Mouse (Mus musculus) midbrain, embryonic 15.5 days (tissue): ENCODE measurements around the gene Uba5. TPM values are rescaled to one million over a fixed set of nuclear protein-coding genes. Genes with fewer than 3 reads are reported as not detected.

Experiments used
- ATAC-seq: fragments of 200-750 bp; cut with Nextera tagmentation; replicated peaks from 2 replicates; pipeline ENCODE4 v1.8.0; 2017; ENCODE audit warnings: moderate TSS enrichment
- H3K27ac ChIP-seq: fragments of 300-500 bp; sonication (generic); 2 replicates; pipeline ENCODE4 v1.5.1; 2015; ENCODE audit warnings: mild to moderate bottlenecking, inconsistent platforms
- H3K27me3 ChIP-seq: fragments of 300-500 bp; sonication (generic); replicated peaks from 2 replicates; pipeline ENCODE4 v1.6.1; 2015; ENCODE audit warnings: inconsistent platforms
- H3K36me3 ChIP-seq: fragments of 300-500 bp; sonication (generic); replicated peaks from 2 replicates; pipeline ENCODE4 v1.6.1; 2015; ENCODE audit warnings: inconsistent platforms
- H3K4me1 ChIP-seq: fragments of 300-500 bp; sonication (generic); 2 replicates; pipeline ENCODE4 v1.6.1; 2015; ENCODE audit warnings: inconsistent platforms
- H3K4me2 ChIP-seq: fragments of 300-500 bp; sonication (generic); 2 replicates; pipeline ENCODE4 v1.6.1; 2015; ENCODE audit warnings: inconsistent platforms, mild to moderate bottlenecking, moderate library complexity
- H3K4me3 ChIP-seq: fragments of 300-500 bp; sonication (generic); 2 replicates; pipeline ENCODE4 v1.5.1; 2015; ENCODE audit warnings: mild to moderate bottlenecking, inconsistent platforms
- H3K9ac ChIP-seq: fragments of 300-500 bp; sonication (generic); 2 replicates; pipeline ENCODE4 v1.6.1; 2015; ENCODE audit warnings: mild to moderate bottlenecking, inconsistent platforms
- H3K9me3 ChIP-seq: fragments of 300-500 bp; sonication (generic); 2 replicates; pipeline ENCODE4 v1.6.1; 2016; ENCODE audit warnings: inconsistent platforms
- WGBS: fragments of 180-500 bp; shearing (Covaris S2); methylation state at CpG from one replicate; pipeline ENCODE4 v1.1.7; 2015; ENCODE audit warnings: mixed read lengths; 5-methylcytosine and 5-hydroxymethylcytosine counted together
- polyA plus RNA-seq: library from polyadenylated mRNA; unstranded; fragments of >200 nt; fragmentation: Nextera tagmentation; extraction: Ambion mirVana; gene quantifications from 2 replicates; pipeline ENCODE4 v1.2.1, GENCODE M21; 2015

Gene Uba5
- polyA plus RNA-seq = 69.6 TPM in 2 replicates

DNA sequence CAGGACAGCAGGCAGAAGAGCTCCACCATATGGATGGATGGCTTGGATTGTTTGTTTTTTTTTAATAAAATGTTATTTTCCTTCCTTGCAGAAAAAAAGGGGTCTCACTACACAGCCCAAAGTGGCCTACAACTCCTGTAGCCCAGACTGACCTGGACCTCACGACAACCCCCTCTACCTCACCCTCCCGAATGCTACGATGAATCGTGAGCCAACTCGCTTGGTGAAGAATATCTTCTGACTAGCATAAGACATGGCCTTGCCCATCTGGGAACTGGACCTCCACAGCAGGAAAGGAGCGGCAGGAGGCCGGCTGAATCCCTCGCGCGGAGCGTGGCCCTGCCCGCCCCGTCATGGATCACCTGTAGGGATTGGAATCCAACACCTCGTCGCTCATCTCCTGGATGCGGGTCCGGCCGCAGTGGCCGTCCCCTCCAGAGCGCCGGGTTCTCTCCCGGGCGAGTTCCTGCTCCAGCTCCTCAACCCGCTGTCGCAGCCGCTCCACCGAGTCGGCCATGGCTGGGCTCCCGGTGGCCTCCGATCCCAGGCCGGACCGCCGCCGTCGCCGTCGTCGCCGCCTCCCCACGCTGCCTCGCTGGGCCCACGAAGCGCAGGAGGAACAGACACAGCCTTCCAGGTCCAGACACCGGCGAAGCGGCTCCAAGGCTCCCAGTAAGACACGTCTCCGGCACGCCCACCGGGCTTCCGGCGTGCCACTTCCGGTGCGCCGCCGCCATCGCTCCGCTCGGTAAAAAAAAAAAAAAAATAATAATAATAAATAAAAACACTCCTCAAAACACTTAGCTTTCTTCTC lies at the start of gene Uba5:
TSS of gene Uba5 (minus strand) at position 705 of the 814 bp plus-strand sequence.
- Histone ChIP-seq H3K9me3 (no peaks in the 10 kb centered on the region), H3K4me3 (peak within 1 kb of the TSS; percentile 98), H3K27ac (peak within 1 kb of the TSS; percentile 80), H3K4me2 (peak within 1 kb of the TSS; percentile 91), H3K27me3 (no peaks in the 10 kb centered on the region), H3K9ac (peak within 1 kb of the TSS; percentile 96), H3K36me3 (peaks cover 17% of the 10 kb centered on the region; the same call in 1 of the 2 replicates), H3K4me1 (peaks cover 25% of the 10 kb centered on the region)
- ATAC-seq = peak; percentile 89
- WGBS = under 1% methylated on average over 59 of the region's 59 CpGs

DNA sequence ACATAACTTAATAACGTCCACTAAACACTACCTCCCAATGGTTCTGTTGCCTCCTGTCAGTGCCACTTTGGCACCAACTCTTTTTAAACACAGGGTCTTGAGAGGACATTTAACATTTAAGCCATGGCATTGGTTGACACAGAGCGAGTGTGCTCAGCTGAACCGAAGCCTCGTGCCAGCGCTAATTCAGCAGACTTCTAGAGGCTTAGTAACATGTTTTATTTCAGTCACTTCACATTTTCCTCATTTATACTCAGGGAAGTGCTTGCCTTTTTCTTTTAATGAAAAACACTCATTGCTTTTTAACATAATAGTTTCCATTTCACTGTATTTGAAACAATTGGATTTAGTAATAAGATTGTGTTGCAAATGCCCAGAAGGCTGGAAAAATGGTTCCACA lies 46.2 kb upstream of the Uba5 start:
- H3K4me1 ChIP-seq = no peaks in the 10 kb centered on the region
- 84% methylated on average over 5 of the region's 5 CpGs for whole genome bisulfite sequencing
- H3K27me3 ChIP-seq = no peaks in the 10 kb centered on the region
- H3K36me3 ChIP-seq = no peaks in the 10 kb centered on the region
- no peak overlapping the region for H3K9ac ChIP-seq
- no peak overlapping the region for H3K27ac ChIP-seq
- H3K9me3 ChIP-seq = peaks cover 3% of the 10 kb centered on the region; the same call in 1 of the 2 replicates
- ATAC-seq = no peak
- no peak overlapping the region for H3K4me3 ChIP-seq
- no peak overlapping the region for H3K4me2 ChIP-seq

DNA sequence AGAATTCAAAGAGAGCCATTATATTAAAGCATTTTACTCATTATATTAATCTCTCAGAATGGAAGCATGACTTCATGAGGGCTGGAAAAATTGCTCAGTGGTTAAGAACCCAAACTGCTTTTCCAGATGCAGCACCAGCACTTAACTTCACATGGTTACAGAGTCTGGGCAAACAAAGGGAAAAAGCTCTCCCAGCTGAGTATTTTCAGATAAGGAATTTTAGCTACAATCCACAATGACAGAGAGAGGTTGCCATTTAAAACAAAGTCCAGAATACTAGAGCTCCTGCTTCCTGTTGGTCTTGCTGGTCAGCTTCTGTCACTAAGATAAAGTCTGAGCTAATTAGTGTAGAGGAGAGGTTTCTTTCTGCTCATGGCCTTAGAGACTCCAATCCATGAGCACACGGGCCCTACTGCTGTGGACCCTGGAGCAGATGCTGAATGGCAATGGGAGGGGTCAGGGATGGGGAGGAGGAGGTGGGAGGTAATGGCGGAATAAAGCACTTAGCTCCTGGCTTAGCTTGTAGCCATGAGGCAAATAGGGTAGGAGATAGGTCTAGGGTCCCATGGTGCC lies 45.7 kb upstream of the Uba5 start:
- WGBS = 68% methylated on average over 2 of the region's 2 CpGs

DNA sequence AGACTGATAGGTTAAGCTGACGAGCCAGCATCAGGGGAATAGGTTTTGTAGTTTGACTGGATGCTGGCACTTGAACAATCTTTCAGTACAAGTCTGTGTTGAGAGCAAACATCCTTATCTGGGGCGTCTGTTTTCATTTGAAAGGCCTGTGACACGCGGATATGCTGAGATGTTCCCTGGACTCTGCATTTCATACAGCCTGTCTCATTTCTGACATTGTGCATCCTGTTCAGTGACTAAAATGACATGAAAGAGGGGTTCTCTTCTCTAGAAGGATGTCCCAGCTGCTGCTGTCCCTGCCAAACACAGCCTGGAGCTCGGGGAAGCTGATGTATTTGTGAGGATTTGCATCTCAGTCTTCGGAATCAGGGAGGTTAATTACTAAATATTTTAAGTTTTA lies 44.5 kb upstream of the Uba5 start:
- WGBS = 80% methylated on average over 6 of the region's 6 CpGs

More for the DNA sequence above, 45.7 kb upstream of the Uba5 start:
- peaks cover 3% of the 10 kb centered on the region; the same call in 1 of the 2 replicates for H3K9me3 ChIP-seq
- H3K4me1 ChIP-seq = no peaks in the 10 kb centered on the region
- no peak overlapping the region for H3K4me2 ChIP-seq
- ATAC-seq = no peak
- no peaks in the 10 kb centered on the region for H3K27me3 ChIP-seq
- no peaks in the 10 kb centered on the region for H3K36me3 ChIP-seq
- no peak overlapping the region for H3K4me3 ChIP-seq
- no peak overlapping the region for H3K9ac ChIP-seq
- no peak overlapping the region for H3K27ac ChIP-seq

DNA sequence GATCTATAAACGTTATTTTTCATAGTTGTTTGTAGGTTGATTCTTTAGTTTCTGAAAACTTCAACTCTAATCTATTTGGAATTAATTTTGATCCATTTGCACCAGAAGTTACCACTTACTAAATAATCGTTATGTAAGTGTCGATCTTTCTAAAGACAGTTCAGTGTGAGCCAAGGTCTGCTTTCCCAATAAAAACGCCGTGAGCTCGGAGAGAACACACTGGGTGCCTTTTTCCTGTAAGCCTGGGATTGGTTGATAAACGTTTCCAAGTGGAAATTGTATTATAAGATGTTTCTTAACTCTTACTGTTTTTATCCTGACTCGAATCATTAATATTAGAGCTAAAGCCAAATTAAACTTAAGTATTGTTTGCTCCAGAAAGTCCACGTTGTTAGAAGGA lies 44.0 kb upstream of the Uba5 start:
- Histone ChIP-seq H3K36me3 (no peaks in the 10 kb centered on the region), H3K27ac (no peak overlapping the region), H3K4me1 (no peaks in the 10 kb centered on the region), H3K4me2 (no peak overlapping the region), H3K9ac (no peak overlapping the region), H3K27me3 (no peaks in the 10 kb centered on the region), H3K4me3 (no peak overlapping the region), H3K9me3 (peaks cover 1% of the 10 kb centered on the region; the same call in 1 of the 2 replicates)
- 87% methylated on average over 9 of the region's 9 CpGs for WGBS
- no peak for ATAC-seq

More for the DNA sequence above, 44.5 kb upstream of the Uba5 start:
- no peak for ATAC-seq
- Histone ChIP-seq H3K36me3 (no peaks in the 10 kb centered on the region), H3K4me2 (no peak overlapping the region), H3K4me3 (no peak overlapping the region), H3K4me1 (no peaks in the 10 kb centered on the region), H3K27ac (no peak overlapping the region), H3K9ac (no peak overlapping the region), H3K27me3 (no peaks in the 10 kb centered on the region), H3K9me3 (peaks cover 3% of the 10 kb centered on the region; the same call in 1 of the 2 replicates)

DNA sequence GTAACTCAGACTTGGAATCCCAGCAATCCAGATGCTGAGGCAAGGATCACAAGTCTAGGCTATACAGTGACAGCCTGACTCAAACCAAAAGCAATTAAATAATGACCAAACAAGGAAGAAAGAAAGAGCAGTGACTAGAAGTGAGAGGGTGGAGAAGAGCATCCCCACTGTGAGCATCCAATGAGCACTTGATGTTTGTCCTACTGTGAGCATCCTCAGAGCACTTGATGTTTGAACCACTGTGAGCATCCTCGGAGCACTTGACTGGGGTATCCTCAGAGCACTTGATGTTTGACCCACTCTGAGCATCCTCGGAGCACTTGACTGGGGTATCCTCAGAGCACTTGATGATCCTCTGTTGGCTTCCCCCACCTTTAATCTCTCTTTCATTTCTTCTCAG lies 42.1 kb upstream of the Uba5 start:
- no peak overlapping the region for H3K27ac ChIP-seq
- no peaks in the 10 kb centered on the region for H3K36me3 ChIP-seq
- no peak for ATAC-seq
- 86% methylated on average over 2 of the region's 2 CpGs for WGBS
- H3K9ac ChIP-seq = no peak overlapping the region
- no peaks in the 10 kb centered on the region for H3K27me3 ChIP-seq
- H3K9me3 ChIP-seq = no peaks in the 10 kb centered on the region
- no peaks in the 10 kb centered on the region for H3K4me1 ChIP-seq
- no peak overlapping the region for H3K4me3 ChIP-seq
- H3K4me2 ChIP-seq = no peak overlapping the region

DNA sequence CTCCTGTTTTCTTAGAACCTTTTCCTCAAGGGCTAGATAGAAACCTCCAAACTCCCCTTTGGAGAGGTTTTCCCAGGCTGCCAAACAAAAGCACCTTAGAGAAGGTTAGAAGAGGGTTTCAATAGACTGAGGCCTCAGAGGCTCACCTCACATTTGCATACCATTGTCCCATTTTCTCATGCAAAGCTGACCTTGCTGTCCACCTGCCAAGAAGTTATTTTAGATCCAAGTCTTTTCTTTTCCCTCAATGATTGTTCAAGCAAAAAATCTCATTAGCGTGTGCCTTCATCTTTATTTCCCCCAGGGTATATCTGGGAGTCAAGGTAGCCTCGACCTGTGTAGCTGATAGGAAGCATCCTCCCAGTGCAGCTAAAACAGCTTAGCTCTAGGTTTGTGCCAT lies 40.0 kb upstream of the Uba5 start:
- no peak for ATAC-seq
- H3K9ac ChIP-seq = no peak overlapping the region
- H3K27me3 ChIP-seq = no peaks in the 10 kb centered on the region
- no peak overlapping the region for H3K4me3 ChIP-seq
- H3K4me1 ChIP-seq = no peaks in the 10 kb centered on the region
- no peaks in the 10 kb centered on the region for H3K9me3 ChIP-seq
- H3K27ac ChIP-seq = no peak overlapping the region
- no peak overlapping the region for H3K4me2 ChIP-seq
- no peaks in the 10 kb centered on the region for H3K36me3 ChIP-seq
- WGBS = 19% methylated on average over 2 of the region's 2 CpGs

DNA sequence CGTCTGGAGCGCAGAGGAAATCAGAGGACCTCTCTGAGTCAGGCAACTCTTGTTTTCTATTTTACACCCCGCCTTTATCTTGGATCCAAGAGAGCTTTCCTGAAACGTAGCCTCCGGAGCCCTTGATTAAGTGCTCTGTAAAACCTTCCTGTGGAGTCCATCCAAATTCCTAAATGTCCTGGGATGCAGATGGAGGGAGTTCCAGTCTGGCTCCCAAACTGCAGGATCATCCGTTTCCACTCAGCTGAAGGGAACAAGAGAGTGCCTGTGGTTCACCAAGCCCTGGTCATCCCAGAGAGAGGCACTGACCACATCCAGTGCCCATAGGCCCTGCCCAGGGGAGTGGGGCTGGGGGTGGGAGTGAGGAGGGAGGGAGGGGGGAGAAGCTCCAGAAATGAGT lies 39.4 kb upstream of the Uba5 start:
- 47% methylated on average over 6 of the region's 6 CpGs for WGBS
- H3K27me3 ChIP-seq = no peaks in the 10 kb centered on the region
- H3K4me1 ChIP-seq = no peaks in the 10 kb centered on the region
- no peak overlapping the region for H3K27ac ChIP-seq
- no peak overlapping the region for H3K4me2 ChIP-seq
- H3K36me3 ChIP-seq = no peaks in the 10 kb centered on the region
- H3K9ac ChIP-seq = no peak overlapping the region
- H3K9me3 ChIP-seq = no peaks in the 10 kb centered on the region
- H3K4me3 ChIP-seq = no peak overlapping the region
- no peak for ATAC-seq

DNA sequence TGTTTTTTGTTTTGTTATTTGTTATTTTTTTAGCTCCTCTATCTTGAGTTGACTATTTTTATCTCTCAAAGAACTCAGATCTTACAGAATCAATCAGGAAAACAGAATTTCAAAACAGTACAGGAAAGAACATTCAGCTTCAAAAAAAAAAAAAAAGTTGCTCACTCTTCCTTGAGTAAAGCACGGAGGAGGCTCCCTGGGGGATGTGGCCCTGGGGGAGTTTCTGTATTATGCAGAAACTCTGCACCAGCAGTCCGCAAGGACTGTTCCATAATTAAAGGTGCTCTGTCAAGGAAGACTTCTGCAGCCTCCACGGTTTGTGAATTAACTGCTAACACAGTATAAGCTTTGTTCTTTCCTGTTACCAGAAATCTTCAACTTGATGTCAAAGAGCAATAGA lies 38.5 kb upstream of the Uba5 start:
- no peak overlapping the region for H3K9ac ChIP-seq
- H3K27ac ChIP-seq = no peak overlapping the region
- H3K4me1 ChIP-seq = no peaks in the 10 kb centered on the region
- no peak for ATAC-seq
- no peak overlapping the region for H3K4me3 ChIP-seq
- no peak overlapping the region for H3K4me2 ChIP-seq
- no peaks in the 10 kb centered on the region for H3K27me3 ChIP-seq
- WGBS = 32% methylated on average over 3 of the region's 3 CpGs
- H3K36me3 ChIP-seq = no peaks in the 10 kb centered on the region
- H3K9me3 ChIP-seq = no peaks in the 10 kb centered on the region

DNA sequence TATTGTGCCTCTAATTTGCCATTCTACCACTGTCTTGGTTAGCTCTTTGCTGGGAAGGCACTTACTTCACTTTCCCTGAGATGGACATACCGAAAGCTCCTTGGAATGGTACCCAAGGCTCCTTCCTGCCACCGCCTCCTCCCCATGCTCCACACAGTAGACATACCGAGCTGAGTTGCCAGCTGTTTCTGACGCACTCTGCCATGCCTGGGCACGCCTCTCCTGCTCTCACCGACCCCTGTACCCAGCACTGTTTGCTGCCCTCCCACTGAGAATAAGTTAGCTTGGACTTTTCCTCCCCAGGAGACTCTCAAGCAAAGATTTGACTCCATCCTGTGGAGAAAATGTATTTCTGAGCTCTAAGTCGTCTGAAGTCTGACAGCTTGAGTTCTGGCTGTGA lies 37.9 kb upstream of the Uba5 start:
- Histone ChIP-seq H3K4me1 (no peaks in the 10 kb centered on the region), H3K27ac (no peak overlapping the region), H3K9ac (no peak overlapping the region), H3K36me3 (no peaks in the 10 kb centered on the region), H3K9me3 (no peaks in the 10 kb centered on the region), H3K4me2 (no peak overlapping the region), H3K4me3 (no peak overlapping the region), H3K27me3 (no peaks in the 10 kb centered on the region)
- WGBS = 53% methylated on average over 7 of the region's 7 CpGs
- ATAC-seq = no peak

DNA sequence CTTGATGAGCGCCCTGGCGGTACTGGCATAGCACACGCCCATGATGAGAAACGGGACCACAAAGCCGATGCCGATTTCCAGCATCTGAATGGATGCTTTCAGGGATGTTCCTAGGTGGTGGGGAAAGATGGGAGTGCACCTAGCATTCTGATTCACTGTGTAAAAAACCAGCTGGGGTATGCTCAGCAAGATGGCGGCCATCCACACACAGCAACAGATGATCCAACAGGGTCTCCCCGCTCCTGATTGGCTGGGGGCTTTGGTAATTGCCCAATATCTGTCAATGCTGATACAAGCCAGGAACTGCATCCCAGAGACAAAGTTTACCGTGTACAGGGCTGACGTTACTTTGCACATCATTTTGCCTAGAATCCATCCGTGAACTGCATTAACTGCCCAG lies 36.1 kb upstream of the Uba5 start:
- Histone ChIP-seq H3K9ac (no peak overlapping the region), H3K4me2 (no peak overlapping the region), H3K4me3 (no peak overlapping the region), H3K4me1 (no peaks in the 10 kb centered on the region), H3K36me3 (no peaks in the 10 kb centered on the region), H3K27ac (no peak overlapping the region), H3K9me3 (no peaks in the 10 kb centered on the region), H3K27me3 (no peaks in the 10 kb centered on the region)
- ATAC-seq = no peak
- WGBS = 92% methylated on average over 11 of the region's 11 CpGs

DNA sequence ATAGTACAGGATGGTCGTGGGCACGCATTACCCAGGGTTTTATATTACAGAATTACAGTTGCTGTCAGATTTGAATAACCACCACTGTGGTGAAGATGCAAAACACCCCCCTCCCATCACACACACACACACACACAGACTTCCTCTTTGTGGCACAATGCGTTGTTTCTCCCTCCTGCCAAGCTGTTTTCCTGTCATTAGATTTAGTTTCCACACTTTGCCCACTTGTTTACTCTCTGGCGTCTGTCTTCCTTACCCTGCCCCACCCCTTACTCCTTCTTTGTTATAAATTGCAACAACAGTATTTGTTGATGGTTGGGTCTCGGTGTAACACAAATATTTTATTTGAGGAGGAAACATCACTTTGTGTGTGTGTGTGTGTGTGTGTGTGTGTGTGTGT lies 35.3 kb upstream of the Uba5 start:
- Histone ChIP-seq H3K27ac (no peak overlapping the region), H3K4me1 (no peaks in the 10 kb centered on the region), H3K4me2 (no peak overlapping the region), H3K27me3 (no peaks in the 10 kb centered on the region), H3K9me3 (no peaks in the 10 kb centered on the region), H3K4me3 (no peak overlapping the region), H3K9ac (no peak overlapping the region), H3K36me3 (no peaks in the 10 kb centered on the region)
- 79% methylated on average over 5 of the region's 5 CpGs for WGBS
- ATAC-seq = no peak

DNA sequence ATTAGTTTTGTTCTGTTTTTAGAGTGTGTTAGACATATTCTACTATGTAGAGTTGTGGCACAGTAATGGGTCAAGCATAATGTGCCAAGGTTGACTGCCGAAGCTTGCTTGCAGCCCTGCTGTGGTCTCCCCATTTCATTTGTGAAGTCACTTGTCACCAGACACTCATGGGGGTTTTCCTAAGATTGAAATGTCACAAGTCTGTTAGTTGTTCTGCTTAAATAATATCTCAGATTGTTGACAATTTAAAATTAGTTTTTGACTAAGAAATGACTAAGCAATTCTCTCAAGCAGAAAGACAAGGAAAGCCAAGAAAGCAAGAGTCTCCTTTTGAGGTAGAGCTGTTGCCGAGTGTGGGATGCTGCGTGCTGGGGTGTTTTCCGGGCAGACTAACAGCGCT lies 30.0 kb upstream of the Uba5 start:
- Histone ChIP-seq H3K4me1 (no peaks in the 10 kb centered on the region), H3K9ac (no peak overlapping the region), H3K9me3 (no peaks in the 10 kb centered on the region), H3K36me3 (no peaks in the 10 kb centered on the region), H3K27me3 (no peaks in the 10 kb centered on the region), H3K4me3 (no peak overlapping the region), H3K27ac (no peak overlapping the region), H3K4me2 (no peak overlapping the region)
- no peak for ATAC-seq
- 95% methylated on average over 5 of the region's 5 CpGs for WGBS
